Mouse (Mus musculus) heart, embryonic 13.5 days (tissue): ENCODE results near the gene Tspan7. TPM values are rescaled to one million over a fixed set of nuclear protein-coding genes. Genes with fewer than 3 reads are reported as not detected.

Experiments
- ATAC-seq: fragments of 200-750 bp; cut with Nextera tagmentation; 2 replicates; pipeline ENCODE4 v1.8.0; 2017; ENCODE audit warnings: moderate TSS enrichment; ENCODE audit not compliant: insufficient number of reproducible peaks, low FRiP score, low TSS enrichment; ENCODE audit errors: extremely low read depth
- H3K27ac ChIP-seq: fragments of 300-500 bp; sonication (generic); replicated peaks from 2 replicates; pipeline ENCODE4 v1.5.1; 2015; ENCODE audit warnings: moderate library complexity, mild to moderate bottlenecking, inconsistent platforms
- H3K27me3 ChIP-seq: fragments of 300-500 bp; sonication (generic); replicated peaks from 2 replicates; pipeline ENCODE4 v1.6.1; 2015; ENCODE audit warnings: mild to moderate bottlenecking, inconsistent platforms
- H3K36me3 ChIP-seq: fragments of 300-500 bp; sonication (generic); 2 replicates; pipeline ENCODE4 v1.6.1; 2015; ENCODE audit warnings: mild to moderate bottlenecking, inconsistent platforms
- H3K4me1 ChIP-seq: fragments of 300-500 bp; sonication (generic); 2 replicates; pipeline ENCODE4 v1.6.1; 2015; ENCODE audit warnings: inconsistent platforms
- H3K4me2 ChIP-seq: fragments of 300-500 bp; sonication (generic); 2 replicates; pipeline ENCODE4 v1.6.1; 2015; ENCODE audit warnings: inconsistent platforms, mild to moderate bottlenecking, moderate library complexity
- H3K4me3 ChIP-seq: fragments of 300-500 bp; sonication (generic); 2 replicates; pipeline ENCODE4 v1.5.1; 2015; ENCODE audit warnings: moderate library complexity, mild to moderate bottlenecking, inconsistent platforms
- H3K9ac ChIP-seq: fragments of 300-500 bp; sonication (generic); 2 replicates; pipeline ENCODE4 v1.6.1; 2015; ENCODE audit warnings: inconsistent platforms, mild to moderate bottlenecking, moderate library complexity
- H3K9me3 ChIP-seq: fragments of 300-500 bp; sonication (generic); 2 replicates; pipeline ENCODE4 v1.6.1; 2016; ENCODE audit warnings: inconsistent platforms
- polyA plus RNA-seq: library from polyadenylated mRNA; unstranded; fragments of >200 nt; fragmentation: Nextera tagmentation; extraction: Ambion mirVana; gene quantifications from 2 replicates; pipeline ENCODE4 v1.2.1, GENCODE M21; 2015

Gene Tspan7
- polyA plus RNA-seq, 1 experiment from 2014 or later, result 76.4 TPM

DNA sequence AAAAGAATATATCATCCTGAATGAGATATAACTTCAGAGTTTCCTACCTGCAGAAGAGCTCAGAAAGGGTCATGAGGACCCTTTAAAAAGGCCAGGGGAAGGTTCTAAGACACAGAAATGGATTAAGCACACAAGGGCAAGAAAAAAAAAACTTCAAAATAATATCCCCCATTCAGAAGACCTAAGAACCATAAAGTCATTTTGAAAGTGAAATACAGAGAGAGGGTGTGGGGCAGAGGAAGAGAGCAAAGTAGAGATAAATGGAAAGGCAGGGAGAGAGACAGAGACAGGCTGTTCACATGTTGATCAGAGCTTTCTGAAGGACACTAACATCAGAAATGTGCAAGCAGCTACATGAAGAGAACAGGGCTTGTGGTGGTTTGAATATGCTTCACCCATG is 156.1 kb downstream of the Tspan7 start:
- H3K9ac ChIP-seq, result no peak overlapping the region
- no peaks in the 10 kb centered on the region for H3K36me3 ChIP-seq
- H3K9me3 ChIP-seq, result no peaks in the 10 kb centered on the region
- no peak for ATAC-seq
- no peak overlapping the region for H3K4me2 ChIP-seq
- H3K27me3 ChIP-seq, result no peaks in the 10 kb centered on the region
- H3K4me3 ChIP-seq, result no peak overlapping the region
- no peaks in the 10 kb centered on the region for H3K4me1 ChIP-seq
- no peak overlapping the region for H3K27ac ChIP-seq

Other genes with a start within 250 kb of the Tspan7 start
- gene Otc, start 232.9 kb upstream of the Tspan7 start, polyA plus RNA-seq, result 0.33 and 0.96 TPM in 2 replicates
- gene Mid1ip1, start 229.9 kb downstream of the Tspan7 start, polyA plus RNA-seq, result 28.0 and 28.9 TPM in 2 replicates